Mouse (Mus musculus): Measurements from ENCODE around the gene Mtf1. TPM values are rescaled to one million over a fixed set of nuclear protein-coding genes. Genes with fewer than 3 reads are reported as not detected.

The Mtf1 gene
- total RNA-seq (2021): 10 to 100 TPM; 24.0 to 24.7 TPM
- long read RNA-seq, experiment 1, full-length matches to known transcripts: 9 of 28 reads
- long read RNA-seq, experiment 1, partial matches to known transcripts: 14 of 28 reads
- long read RNA-seq, experiment 1, other reads (novel, unspliced or antisense): 5 of 28 reads
- long read RNA-seq, experiment 2, full-length matches to known transcripts: 6 of 12 reads
- long read RNA-seq, experiment 2, partial matches to known transcripts: 2 of 12 reads
- long read RNA-seq, experiment 2, other reads (novel, unspliced or antisense): 4 of 12 reads

DNA sequence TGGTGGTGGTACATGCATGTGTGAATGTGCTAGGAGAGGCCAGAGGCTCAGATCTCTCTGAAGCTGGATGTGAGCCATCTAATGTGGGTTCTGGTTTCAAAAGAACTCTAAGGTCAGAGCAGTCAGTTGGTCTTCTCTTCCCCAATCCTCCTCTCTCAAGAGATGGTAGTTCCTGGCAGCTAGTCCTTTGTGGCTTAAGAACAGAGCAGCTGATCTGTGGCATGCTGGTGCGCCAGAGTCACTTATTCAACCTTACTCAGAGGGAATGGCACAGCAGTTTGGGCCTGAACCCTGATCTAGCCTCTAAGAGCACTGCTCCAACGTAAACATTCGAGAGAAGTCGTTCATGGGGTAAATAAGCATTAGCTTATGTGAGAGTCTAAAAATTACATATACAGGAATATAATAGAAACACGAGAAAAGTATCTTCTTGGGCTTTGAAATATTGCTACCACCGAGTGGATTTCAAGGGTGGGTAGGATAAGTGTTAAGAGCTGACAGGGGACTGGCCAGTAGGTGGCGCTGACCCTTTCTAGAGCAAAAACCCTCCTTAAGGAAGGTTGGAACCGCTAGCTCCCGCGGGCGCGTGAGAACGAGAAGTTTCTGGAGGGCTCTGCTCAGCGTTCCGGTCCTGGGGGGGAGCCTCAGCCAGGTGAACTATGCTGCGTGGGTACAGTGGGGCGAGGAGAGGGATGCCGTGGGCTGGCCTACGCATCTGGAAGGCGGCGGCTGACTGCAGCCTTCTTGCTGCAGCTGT lies at the start of gene Mtf1:
Mtf1 (plus strand) TSS at position 553 of the 757 bp plus-strand sequence.
- DNase-seq: peak; percentile 91

DNA sequence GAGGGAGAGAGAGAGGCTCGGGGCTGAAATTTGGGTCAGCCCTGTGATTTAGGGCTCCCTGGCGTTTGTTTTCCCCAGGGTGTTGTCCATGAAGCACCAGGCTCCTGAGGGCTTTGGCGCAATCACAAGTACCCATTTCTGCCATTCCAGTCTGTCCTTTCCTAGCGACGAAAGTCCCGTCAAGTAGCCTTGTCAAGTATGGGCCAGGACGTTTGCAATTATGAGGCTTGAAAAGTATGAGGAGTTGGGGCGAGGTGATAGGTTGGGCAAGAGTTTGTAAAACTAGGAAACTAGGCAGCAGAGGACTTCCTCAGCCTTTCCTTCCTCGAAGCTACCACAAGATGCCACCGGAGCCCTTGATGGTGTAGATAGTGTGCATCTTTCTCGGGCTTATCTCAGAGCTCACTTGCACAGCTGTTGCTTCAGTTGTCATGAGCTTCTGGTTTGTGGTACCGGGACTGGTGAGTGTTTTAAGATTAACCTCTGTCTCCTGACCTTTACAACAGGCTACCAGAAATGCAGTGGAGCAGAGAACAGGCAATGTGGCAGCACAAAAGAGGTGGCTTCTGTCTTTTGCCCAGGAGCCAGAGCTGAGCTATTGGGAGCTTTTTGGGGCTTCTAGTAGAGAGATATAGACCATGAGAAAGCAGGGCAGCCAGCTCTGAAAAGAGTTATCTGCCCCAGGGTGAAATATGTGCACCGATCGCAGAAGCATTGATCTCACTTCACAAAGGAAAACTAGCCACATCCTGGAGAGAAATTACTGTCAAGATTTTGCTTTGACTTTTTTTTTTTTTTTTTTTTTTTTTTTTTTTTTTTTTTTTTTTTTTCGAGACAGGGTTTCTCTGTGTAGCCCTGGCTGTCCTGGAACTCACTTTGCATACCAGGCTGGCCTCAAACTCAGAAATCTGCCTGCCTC lies 49.4 kb upstream of the Mtf1 start:
- DNase-seq: peak; percentile 33

DNA sequence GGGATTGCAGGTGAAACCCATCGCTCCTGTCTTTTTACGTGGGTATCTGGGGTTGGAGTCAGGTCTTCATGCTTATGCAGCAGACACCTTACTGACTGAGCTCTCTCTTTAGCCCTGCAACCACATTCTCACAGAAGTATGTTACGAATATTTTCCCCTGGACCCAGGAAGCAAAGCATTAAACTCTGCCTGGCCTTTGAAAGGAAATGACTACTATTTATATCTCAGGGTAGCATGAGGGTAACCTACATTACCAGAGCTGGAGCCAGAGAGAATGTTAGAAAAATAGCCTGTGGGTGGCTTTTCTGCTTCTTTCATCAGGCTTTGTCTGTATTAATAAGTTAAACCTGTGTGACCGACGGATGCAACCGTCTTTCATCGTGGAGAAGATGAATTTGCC lies 46.4 kb upstream of the Mtf1 start:
- DNase-seq: no peak

DNA sequence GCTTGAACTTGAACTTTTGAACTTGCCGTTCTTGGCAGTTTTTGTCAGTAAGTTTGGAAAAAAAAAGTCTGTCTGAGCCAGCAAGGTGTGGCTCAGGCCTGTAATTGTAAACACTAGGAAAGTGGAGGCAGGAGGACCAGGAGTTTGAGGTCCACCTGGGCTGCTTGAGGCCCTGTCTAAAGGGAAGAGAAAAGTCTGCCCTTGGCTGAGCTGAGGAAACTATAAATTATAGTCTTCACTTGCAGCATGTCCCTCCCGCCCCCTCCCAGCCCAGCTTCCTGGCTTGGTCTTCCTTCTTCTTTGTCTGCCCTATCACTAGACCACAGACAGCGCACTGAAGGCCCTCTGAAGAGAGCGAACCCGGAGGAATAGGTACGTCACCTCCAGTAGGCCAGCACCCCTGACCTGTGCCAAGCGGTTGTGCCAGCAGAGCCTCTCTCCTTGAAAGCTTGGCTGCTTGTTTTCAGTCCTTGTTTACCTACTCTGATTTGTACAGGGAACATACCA lies 42.5 kb upstream of the Mtf1 start:
- peak; percentile 67 for DNase-seq

DNA sequence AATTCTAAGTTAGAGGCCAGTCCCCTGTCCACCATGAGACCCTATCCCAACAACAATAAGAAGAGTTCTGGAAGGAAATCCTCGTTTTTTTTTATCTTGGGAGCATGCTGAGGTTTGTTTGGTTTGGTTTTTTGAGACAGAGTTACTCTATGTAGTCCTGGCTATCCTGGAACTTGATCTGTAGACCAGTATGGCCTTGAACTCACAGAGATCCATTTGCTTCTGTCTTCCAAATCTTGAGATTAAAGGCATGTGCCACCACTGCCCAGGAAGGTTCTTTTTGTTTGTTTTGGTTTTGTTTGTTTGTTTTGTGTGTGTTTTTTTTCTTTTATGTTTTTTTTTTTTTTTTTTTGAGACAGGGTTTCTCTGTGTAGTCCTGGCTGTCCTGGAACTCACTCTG lies 40.7 kb upstream of the Mtf1 start:
- no peak for DNase-seq

DNA sequence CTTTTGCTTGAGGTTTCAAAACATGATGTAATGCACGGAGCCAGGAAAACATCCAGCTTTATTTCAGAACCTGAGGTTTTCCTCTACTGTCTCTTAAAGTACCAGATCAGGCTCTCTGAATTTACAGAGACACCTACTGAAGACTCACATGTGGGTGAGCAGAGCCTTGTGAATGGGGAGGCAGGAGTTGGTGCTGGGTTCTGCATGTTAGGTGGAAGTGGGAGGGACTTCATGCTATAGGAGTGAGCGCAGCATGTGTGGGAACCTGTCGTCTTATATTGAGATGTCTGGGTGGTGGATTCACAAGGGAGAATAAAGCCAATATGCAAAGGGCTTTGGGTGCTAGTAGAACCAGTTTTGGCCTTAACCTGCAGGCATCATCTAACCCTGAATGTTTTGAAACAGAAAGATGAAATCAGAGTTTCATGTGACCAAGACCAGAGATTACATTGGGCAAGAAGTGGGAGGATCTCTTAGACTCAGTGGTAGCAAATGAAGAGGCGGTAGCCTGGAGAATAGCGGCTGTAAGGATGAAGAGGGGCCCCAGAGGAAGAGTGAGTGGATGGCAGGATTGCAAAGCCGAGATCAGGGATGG lies 38.9 kb upstream of the Mtf1 start:
- no peak for DNase-seq

DNA sequence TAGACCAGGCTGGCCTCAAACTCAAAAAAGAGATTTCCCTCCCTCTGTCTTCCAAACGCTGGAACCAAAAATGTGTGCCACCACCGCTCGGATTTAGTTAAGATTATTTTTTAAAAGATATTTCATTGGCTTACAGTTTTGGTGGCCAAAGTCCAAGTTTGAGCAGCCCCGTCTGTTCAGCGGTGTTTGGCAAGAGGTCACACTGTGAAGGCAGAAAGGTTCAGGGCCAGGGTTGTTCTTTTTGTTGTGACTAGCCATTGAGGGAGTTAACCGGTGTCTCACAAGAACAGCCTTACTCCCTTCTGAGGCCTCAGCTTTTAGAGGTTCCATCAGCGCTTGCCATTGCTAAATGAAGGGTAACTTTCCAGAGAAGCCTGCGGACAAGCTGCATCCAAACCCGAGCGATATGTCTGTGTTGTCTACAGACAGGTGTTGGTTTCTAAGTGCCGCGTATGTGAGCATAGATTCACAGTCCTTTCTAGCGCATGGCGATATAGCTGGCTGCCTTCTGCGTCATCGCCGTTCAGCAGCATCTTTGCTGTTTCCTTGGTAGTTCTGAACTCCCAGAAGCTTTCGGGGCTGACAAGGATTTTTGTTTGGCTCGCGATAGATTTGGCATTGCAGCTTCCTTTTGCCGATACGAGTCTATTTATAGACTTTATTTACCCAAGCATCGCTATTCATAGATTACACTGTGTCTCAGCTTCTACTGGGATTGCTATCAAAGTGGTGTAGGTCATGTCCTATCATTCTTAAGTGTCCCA lies 35.9 kb upstream of the Mtf1 start:
- no peak for DNase-seq

DNA sequence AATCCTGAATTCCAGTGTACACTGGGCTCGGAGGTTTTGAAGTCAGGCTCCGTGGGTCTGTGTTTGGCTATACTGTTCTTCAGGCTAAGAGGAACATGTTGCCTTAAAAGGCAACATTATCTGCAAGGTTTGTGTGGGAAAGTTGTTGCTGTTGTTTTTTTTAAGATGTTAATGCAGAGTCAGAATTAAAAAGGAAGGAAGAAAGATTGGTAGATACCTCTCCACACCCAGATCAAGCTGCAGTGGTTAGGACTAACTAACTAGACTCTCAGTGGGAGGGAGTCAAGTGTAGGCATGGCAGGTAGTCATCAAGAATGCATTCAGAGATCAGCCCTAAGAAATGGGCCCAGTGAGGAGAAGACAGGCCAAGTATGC lies 35.4 kb upstream of the Mtf1 start:
- no peak for DNase-seq

DNA sequence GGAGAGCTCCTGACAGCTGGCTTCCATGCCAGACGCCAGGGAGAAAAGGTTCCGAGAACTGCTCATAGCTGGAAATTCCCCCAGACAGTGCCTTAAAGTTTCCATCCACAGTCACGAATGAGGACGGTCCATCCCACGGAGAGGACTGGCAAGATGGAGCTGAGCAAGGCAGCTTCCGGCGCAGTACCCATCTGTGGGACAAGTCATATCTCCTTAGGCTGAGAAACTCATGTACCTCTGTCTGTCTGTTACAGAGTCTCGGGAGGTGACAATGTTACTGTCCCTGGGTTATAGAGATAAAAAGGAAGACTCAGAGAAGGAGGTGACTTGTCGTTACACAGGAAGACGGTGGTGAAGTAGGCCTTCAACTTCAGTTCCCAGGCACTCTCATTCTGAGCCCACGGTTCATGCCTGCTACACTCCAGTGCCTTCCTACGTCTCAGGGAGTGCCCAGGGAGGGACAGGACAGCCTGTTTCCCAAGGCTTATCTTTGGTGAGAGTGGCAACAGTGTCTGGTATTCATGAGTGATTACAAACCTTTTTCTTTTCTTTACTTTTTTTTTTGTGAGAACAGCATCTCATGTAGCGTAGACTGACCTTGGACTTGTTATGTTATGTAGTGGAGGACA lies 32.8 kb upstream of the Mtf1 start:
- DNase-seq: no peak

DNA sequence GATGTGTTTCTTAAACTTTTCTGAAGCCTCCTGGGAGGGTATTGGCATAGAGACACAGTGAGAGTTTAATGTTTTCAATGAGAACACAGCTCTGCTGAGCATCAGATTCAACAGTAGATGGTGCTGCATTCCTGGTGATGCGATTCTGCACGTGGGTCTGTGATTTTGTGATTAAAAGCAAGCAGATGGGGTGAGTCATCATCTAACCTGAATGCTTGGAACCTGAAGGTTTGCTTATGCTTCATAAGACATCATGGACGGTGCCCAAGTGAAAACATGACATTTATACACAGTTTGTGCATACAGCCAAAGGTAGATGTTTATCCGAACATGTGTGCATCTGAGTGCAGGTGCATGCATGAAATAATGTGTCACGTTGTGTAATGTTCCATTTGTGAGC lies 31.3 kb upstream of the Mtf1 start:
- DNase-seq: no peak

DNA sequence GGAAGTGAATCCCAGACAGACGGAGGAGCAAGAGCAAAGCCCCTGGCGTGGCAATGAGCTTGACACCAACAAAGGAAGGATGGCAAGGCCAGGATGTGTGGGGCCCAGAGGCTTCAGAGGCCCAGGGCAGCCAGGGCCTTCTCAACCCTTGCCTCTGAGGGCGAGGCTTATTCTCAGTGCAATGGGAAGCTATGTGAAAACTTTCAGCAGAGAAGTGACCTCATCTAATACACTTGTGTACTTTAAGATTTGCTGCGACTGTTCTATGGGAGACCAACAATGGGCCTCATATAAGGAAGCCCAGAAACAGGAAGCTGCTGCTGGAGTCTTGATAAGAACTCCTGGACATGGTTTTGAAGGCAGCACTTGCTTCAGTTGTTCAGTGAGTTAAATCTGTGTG lies 29.8 kb upstream of the Mtf1 start:
- DNase-seq: no peak

DNA sequence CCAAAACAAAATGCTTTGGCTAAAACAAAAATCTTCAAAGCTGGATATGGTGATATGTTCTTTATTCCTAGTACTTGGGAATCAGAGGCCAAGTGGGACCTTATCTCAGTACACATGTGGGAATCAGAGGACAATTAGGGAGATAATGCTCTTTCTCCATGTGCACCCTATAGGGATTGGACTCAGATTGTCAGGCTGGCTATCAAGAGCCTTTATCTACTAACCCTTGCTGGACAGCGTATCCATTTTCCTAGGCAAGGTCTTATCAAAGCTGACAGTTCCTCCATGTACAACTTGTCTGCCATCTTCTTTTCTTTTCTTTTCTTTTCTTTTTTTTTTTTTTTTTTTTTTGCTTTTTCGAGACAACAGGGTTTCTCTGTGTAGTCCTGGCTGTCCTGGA lies 28.5 kb upstream of the Mtf1 start:
- no peak for DNase-seq

DNA sequence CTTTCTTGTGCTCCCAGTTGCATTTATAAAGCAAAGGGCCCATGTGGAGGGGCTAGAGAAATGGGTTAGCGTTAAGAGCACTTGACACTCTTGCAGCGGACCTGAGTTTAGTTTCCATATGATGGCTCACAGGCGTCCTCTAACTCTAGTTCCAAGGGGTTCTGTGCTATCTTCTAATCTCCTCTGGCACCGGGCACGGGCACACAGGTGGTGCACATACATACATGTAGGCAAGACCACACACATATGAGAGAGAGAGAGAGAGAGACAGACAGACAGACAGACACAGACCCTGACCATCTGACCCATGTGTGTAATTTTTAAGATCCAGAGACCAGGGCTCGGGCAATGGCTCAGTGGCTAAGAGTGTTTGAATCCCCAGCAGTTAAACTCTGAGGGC lies 27.9 kb upstream of the Mtf1 start:
- no peak for DNase-seq

DNA sequence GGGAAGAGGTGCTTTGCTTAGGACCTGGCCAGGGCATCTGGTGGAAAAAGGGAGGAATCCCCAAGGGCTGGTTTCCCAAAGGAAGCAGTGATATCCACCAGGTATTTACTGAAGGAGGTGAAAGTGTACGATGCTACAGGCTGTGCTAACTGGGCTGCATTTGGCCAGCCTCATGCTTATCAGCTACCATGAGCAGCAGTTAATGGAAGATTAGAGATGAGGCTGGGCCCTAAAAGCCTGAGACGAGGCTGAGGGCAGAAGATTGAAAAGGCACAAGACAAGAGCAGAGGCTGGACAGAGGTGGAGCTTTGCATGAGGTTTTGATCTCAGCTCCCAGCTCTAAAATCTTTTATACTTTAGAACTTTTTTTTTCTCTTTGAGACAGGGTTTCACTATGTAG lies 27.5 kb upstream of the Mtf1 start:
- DNase-seq: no peak

DNA sequence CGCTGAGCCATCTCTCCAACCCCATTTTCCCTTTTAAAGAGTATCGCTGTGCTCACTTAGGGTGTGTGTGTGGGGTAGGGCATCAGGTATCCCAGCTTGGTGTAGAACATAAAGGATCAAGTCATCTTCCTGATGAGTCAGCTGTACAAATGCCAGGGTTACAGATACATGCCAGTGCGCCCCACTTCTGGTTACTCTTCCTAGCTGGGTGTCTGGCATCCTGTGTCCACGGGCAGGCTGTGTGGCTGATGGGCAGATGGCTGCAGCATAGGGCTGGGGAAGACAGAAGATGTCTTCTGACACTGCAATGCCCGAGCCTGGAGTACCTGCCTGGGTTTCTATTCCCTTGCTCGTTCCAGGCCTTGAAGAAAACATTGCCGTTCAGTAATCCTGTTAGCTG lies 20.5 kb upstream of the Mtf1 start:
- no peak for DNase-seq

DNA sequence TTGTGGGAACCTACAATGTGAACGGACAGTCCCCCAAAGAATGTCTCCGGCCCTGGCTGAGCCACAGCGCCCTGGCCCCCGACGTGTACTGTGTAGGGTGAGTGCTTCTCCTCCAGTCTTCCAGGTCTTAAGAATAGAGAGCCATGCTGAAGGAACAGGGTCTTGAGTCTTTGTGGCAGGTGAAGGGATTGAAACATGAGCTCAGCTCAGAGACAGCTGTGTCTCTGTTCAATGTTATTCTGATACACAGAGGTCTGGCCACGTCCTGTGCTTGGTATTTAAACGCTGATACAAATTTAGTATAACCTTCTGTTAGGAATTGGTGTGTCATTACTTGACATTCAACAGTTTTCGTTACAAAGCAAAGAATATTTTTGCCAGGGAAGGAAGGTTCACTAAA lies 19.5 kb upstream of the Mtf1 start:
- DNase-seq: no peak

DNA sequence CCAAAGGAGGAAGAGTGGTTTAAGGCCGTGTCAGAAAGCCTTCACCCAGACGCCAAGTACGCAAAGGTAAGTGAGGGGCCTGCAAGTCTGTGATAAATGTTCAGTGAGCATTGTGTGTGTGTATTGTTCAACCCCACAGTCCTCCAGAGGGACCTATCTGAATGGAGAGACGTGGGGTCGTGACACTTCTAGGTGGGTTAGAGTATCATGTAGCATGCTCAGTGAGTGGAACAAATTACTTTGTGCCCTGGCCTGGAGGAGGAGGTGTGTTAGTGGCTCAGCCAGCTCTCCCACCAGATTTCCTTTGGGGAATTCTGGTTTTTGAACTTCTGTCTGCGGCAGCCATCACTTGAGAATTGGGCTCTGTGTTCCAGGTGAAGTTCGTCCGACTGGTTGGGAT lies 18.0 kb upstream of the Mtf1 start:
- DNase-seq: no peak

DNA sequence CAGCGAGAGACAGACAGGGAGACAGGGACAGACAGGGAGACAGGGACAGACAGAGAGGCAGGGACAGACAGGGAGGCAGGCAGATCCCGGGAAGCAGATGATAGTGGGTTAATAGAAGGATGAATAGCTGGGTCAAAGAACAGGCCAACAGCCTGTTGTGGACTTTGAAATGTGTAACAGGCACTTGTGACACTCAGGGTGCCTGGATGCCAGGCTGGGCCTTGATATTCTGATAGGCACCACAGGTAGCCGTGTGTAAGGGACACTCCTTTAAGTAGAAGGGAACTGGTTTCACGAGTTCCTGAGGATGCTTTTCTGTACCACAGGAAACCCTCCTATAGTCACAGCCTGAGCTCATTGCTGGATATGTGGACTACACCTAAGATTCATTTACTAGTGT lies 11.9 kb upstream of the Mtf1 start:
- DNase-seq: no peak

DNA sequence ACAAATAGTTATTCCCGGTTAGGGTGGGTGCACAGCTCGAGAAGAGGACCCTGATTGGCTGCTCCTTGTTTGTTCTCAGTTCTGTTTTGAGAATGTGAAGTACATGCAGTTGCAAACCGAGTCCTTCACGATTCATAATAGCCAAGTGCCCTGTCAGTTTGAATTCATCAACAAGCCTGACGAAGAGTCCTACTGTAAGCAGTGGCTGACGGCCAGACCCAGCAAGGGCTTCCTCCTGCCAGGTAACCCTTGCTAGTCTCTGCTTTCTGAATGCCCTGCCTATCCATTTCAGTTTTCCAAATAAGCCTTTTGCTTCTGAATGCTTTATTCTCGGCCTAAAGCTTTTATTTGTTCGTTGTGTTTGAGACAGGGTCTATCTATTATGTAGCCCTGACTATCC lies 9.8 kb upstream of the Mtf1 start:
- DNase-seq: no peak

DNA sequence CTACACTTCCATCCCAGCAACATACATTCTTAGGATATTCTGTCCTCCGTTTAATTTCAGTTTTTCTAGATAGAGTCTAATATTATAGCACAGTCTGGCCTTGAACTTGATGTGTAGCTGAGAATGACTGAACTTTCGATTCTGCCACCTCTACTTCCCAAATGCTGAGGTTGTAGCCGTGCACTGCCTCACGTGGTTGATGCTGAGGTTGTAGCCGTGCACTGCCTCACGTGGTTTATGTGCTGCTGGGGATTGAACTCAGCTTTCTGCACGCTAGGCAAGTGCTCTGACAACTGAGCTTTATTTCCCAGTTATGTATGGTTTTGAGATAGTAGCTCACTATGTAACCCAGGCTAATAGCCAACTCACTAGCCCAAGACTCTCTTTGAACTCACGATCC lies 5.8 kb upstream of the Mtf1 start:
- DNase-seq: no peak

DNA sequence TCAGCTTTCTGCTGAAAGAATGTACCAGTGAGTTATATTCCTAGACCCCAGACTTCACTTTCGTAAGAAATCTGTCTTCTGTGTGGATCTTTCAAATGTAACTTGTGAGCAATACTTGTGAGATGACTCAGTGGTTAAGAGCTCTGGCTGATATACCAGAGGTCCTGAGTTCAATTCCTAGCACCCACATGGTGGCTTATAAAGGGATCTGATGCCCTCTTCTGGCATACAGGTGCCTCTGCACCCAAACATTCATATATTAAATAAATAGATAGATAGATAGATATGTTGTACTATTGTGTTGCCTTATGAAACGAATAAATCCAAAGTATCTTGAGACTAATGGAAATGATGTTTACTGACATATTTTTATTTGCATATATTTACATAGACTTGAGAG lies 5.0 kb upstream of the Mtf1 start:
- DNase-seq: no peak

Data from adrenal gland, postnatal 10 days (tissue).